Mouse (Mus musculus): ENCODE measurements around the gene 2010300C02Rik.

Gene 2010300C02Rik

GRCm38 (mm10) chr1:37711596-37712356 is 8.1 kb downstream of the 2010300C02Rik start:
- no peak for DNase-seq (ENCODE audit: low spot score in 2 of 2)

GRCm38 (mm10) chr1:37711082-37711481 is 8.8 kb downstream of the 2010300C02Rik start:
- DNase-seq (ENCODE audit: low spot score in 2 of 2), result no peak

GRCm38 (mm10) chr1:37709736-37710135 is 10.1 kb downstream of the 2010300C02Rik start:
- DNase-seq (ENCODE audit: low spot score in 2 of 2), result no peak

- no peak for DNase-seq (ENCODE audit: low spot score in 2 of 2)
Observed at GRCm38 (mm10) chr1:37708270-37708955, 11.5 kb downstream of the 2010300C02Rik start.

GRCm38 (mm10) chr1:37702326-37702725 is 17.6 kb downstream of the 2010300C02Rik start:
- no peak for DNase-seq (ENCODE audit: low spot score in 2 of 2)

- no peak for DNase-seq (ENCODE audit: low spot score in 2 of 2)
Observed at GRCm38 (mm10) chr1:37698852-37699439, 20.9 kb downstream of the 2010300C02Rik start.

GRCm38 (mm10) chr1:37698186-37698839 is 21.6 kb downstream of the 2010300C02Rik start:
- DNase-seq (ENCODE audit: low spot score in 2 of 2), result no peak

GRCm38 (mm10) chr1:37696918-37697317 is 23.0 kb downstream of the 2010300C02Rik start:
- peak; percentile 58 to 66 for DNase-seq (ENCODE audit: low spot score in 2 of 2)

GRCm38 (mm10) chr1:37695732-37696131 is 24.2 kb downstream of the 2010300C02Rik start:
- no peak for DNase-seq (ENCODE audit: low spot score in 2 of 2)

- no peak for DNase-seq (ENCODE audit: low spot score in 2 of 2)
Observed at GRCm38 (mm10) chr1:37694417-37694816, 25.5 kb downstream of the 2010300C02Rik start.

- peak; percentile 71 to 77 for DNase-seq (ENCODE audit: low spot score in 2 of 2)
Observed at GRCm38 (mm10) chr1:37691179-37691578, 28.7 kb downstream of the 2010300C02Rik start.

- no peak for DNase-seq (ENCODE audit: low spot score in 2 of 2)
Observed at GRCm38 (mm10) chr1:37690665-37691064, 29.2 kb downstream of the 2010300C02Rik start.

- DNase-seq (ENCODE audit: low spot score in 2 of 2), result no peak
Observed at GRCm38 (mm10) chr1:37689730-37690129, 30.2 kb downstream of the 2010300C02Rik start.

- DNase-seq (ENCODE audit: low spot score in 2 of 2), result no peak
Observed at GRCm38 (mm10) chr1:37688351-37688750, 31.5 kb downstream of the 2010300C02Rik start.

- no peak for DNase-seq (ENCODE audit: low spot score in 2 of 2)
Observed at GRCm38 (mm10) chr1:37687515-37687914, 32.4 kb downstream of the 2010300C02Rik start.

- DNase-seq (ENCODE audit: low spot score in 2 of 2), result no peak
Observed at GRCm38 (mm10) chr1:37686953-37687441, 32.9 kb downstream of the 2010300C02Rik start.

- DNase-seq (ENCODE audit: low spot score in 2 of 2), result peak; percentile 56 to 91
Observed at GRCm38 (mm10) chr1:37678327-37679123, 41.4 kb downstream of the 2010300C02Rik start.

GRCm38 (mm10) chr1:37676967-37677512 is 42.8 kb downstream of the 2010300C02Rik start:
- no peak for DNase-seq (ENCODE audit: low spot score in 2 of 2)

- no peak for DNase-seq (ENCODE audit: low spot score in 2 of 2)
Observed at GRCm38 (mm10) chr1:37675444-37675843, 44.4 kb downstream of the 2010300C02Rik start.

GRCm38 (mm10) chr1:37674266-37674665 is 45.6 kb downstream of the 2010300C02Rik start:
- DNase-seq (ENCODE audit: low spot score in 2 of 2), result no peak

- no peak for DNase-seq (ENCODE audit: low spot score in 2 of 2)
Observed at GRCm38 (mm10) chr1:37671316-37671715, 48.6 kb downstream of the 2010300C02Rik start.

Data from thymus, postnatal 10 days (tissue).